Mouse (Mus musculus) testis, adult 2 months (tissue): ENCODE data around the gene Myo1d.

ENCODE experiments used
- CTCF ChIP-seq: fragments of 200-500 bp; IDR thresholded peaks from 2 replicates; pipeline ENCODE4 v1.5.1; 2012; ENCODE audit warnings: low read depth, mild to moderate bottlenecking, inconsistent platforms, low read length, moderate library complexity; ENCODE audit not compliant: control insufficient read depth, insufficient read depth, insufficient replicate concordance
- POLR2A ChIP-seq: fragments of 200-500 bp; IDR thresholded peaks from 2 replicates; pipeline ENCODE4 v1.6.1; 2012; ENCODE audit warnings: low read depth, mild to moderate bottlenecking, inconsistent platforms, low read length, moderate library complexity; ENCODE audit not compliant: control insufficient read depth

- TF ChIP-seq CTCF (no peak), POLR2A (no peak)
These were observed 240.8 kb downstream of the Myo1d start for GRCm38 (mm10) chr11:80539056-80539455.
